8 mouse cellular contexts compared by ENCODE assay signal in genomic region chr11:76399587-76400330, GRCm38 (mm10). TPM values are rescaled to one million over a fixed set of nuclear protein-coding genes. Genes with fewer than 3 reads are reported as not detected.
DNase-seq lines count a peak whose midpoint lies in the region; ATAC-seq and TF ChIP-seq lines count a peak whose summit lies in the region.

No protein-coding gene starts in this region.

- H3K4me2 ChIP-seq in lung, embryonic 14.5 days = peak overlapping the region; percentile 73

- no peaks in the 10 kb centered on the region for H3K36me3 ChIP-seq in lung, embryonic 14.5 days (ENCODE audit: insufficient read depth)

- peak overlapping the region; percentile 83 for H3K4me3 ChIP-seq in lung, embryonic 14.5 days (ENCODE audit: low read depth, low read length)

- DNase-seq in urinary bladder, postnatal 25 days (ENCODE audit: low spot score) = peak; percentile 24
- no peak for DNase-seq in urinary bladder, postnatal 10 days (ENCODE audit: low spot score)
- peak; percentile 81 to 83 for DNase-seq in cerebellum, postnatal 14 days
- peak; percentile 54 for DNase-seq in kidney, adult 11 months
- DNase-seq in lung, embryonic 14.5 days = peak; percentile 85
- DNase-seq in spleen, postnatal 10 days (ENCODE audit: low spot score in 2 of 2) = peak; percentile 18 to 47
- no peak for DNase-seq in layer of hippocampus, postnatal 36 days

- H3K4me1 ChIP-seq in lung, embryonic 14.5 days (ENCODE audit: insufficient read depth) = no peaks in the 10 kb centered on the region

- 4% methylated on average over 11 of the region's 11 CpGs for WGBS in lung, embryonic 14.5 days

- peak overlapping the region; percentile 81 for H3K9ac ChIP-seq in lung, embryonic 14.5 days

- peak; percentile 13; the same call in 1 of the 2 replicates for ATAC-seq in granulocyte monocyte progenitor cell, adult 5-6 weeks (replicated peaks; ENCODE audit: poor library complexity, severe bottlenecking)
- peak; percentile 30; the same call in 1 of the 2 replicates for ATAC-seq in lung, embryonic 14.5 days (ENCODE audit: insufficient read depth)

- no peaks in the 10 kb centered on the region for H3K9me3 ChIP-seq in lung, embryonic 14.5 days (ENCODE audit: low read depth, low read length)

- H3K27ac ChIP-seq in lung, embryonic 14.5 days (ENCODE audit: low read depth) = peak overlapping the region; percentile 88

- peak; percentile 69 for TF ChIP-seq CTCF in lung, embryonic 14.5 days (IDR thresholded peaks at IDR 0.05; ENCODE audit: low read depth)

- no peaks in the 10 kb centered on the region for H3K27me3 ChIP-seq in lung, embryonic 14.5 days (ENCODE audit: insufficient read depth, low read length)

RNA-seq across cellular contexts. Expression of gene Nxn, which starts 0.8 kb away (rescaled TPM):
- total RNA-seq in granulocyte monocyte progenitor cell, adult 5-6 weeks (2014; fragmentation: Nextera tagmentation) = 29.6 and 32.3 TPM in 2 replicates
- 24.1 and 25.5 TPM in 2 replicates for total RNA-seq in granulocyte monocyte progenitor cell, adult 5-6 weeks (2017)
- 29.8 and 31.5 TPM in 2 replicates for polyA plus RNA-seq in lung, embryonic 14.5 days (2014; fragmentation: Nextera tagmentation; extraction: Ambion mirVana)
- total RNA-seq in layer of hippocampus, postnatal 36 days (2021) = 10 to 100 TPM in 1 of 2 experiments, 1 to 10 TPM in 1; 9.5 to 11.6 TPM

RNA-seq across cellular contexts. Expression of gene Timm22, which starts 7.0 kb away (rescaled TPM):
- 21.3 and 32.4 TPM in 2 replicates for total RNA-seq in granulocyte monocyte progenitor cell, adult 5-6 weeks (2014; fragmentation: Nextera tagmentation)
- 9.9 and 13.9 TPM in 2 replicates for total RNA-seq in granulocyte monocyte progenitor cell, adult 5-6 weeks (2017)
- polyA plus RNA-seq in lung, embryonic 14.5 days (2014; fragmentation: Nextera tagmentation; extraction: Ambion mirVana) = 120 and 127 TPM in 2 replicates
- total RNA-seq in layer of hippocampus, postnatal 36 days (2021) = 10 to 100 TPM; 32.7 to 33.6 TPM

Comparison
In these comparisons a context has a peak if more than half of its experiments do, and no peak if none do; other contexts are left out.
1. DNase-seq: peak in urinary bladder, postnatal 25 days (single experiment), cerebellum, postnatal 14 days (2 of 2), kidney, adult 11 months (single experiment), lung, embryonic 14.5 days (single experiment) and spleen, postnatal 10 days (2 of 2); none in urinary bladder, postnatal 10 days (single experiment) and layer of hippocampus, postnatal 36 days (0 of 2).